Mouse (Mus musculus) spleen, postnatal 0 days (tissue): ENCODE measurements around the gene Wipf3. TPM values are rescaled to one million over a fixed set of nuclear protein-coding genes. Genes with fewer than 3 reads are reported as not detected.

ENCODE experiments used
- polyA plus RNA-seq: library from polyadenylated mRNA; unstranded; fragments of >200 nt; fragmentation: Nextera tagmentation; extraction: Ambion mirVana; gene quantifications from 2 replicates; pipeline ENCODE4 v1.2.1, GENCODE M21; 2015

Gene Wipf3
- polyA plus RNA-seq, result 0.78 TPM in 2 replicates

DNA sequence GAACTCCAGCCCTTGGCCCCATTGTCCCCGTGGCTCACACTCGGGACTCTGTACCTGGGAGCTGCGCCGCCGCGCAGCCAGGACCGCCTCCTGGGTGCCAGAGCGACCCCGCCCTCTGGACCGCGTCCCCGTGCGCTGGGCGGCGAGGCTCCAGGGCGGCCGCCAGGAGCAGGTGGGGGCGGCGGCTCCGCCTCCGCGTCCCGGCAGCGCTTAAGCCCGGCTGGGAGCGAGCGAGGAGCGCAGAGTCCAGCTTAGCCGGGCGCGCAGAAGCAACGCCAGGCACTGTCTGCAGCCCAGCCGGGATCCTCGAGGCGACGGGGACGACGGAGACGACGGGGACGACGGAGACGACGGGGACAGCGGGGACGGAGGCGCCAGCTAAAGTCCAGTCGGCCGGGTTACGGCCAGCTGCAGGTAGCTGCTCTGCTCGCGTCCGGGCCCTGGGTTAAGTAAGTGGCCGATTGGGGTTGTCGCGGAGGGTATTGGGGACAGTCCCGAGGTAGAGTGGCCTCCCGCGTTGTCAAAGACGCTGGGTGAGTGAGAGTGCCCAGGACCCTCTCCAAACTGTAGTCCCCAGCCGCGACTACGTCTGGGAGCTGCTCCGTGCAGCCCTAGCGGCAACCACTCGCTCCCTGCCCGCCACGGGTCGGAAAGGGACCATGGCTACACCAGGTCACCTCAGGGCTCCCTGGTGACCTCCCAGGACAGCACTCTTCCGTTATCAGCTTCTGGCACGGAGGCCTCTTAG lies at the start of gene Wipf3:
TSS of gene Wipf3 (plus strand) at position 157 of the 748 bp plus-strand sequence.

Other genes with a start within 250 kb of the Wipf3 start
- gene Prr15, start 103.8 kb upstream of the Wipf3 start, polyA plus RNA-seq, result 4.3 and 4.4 TPM in 2 replicates
- 0.99 and 1.2 TPM in 2 replicates for gene Scrn1, start 136.9 kb downstream of the Wipf3 start, polyA plus RNA-seq
- 1.9 and 2.0 TPM in 2 replicates for gene Plekha8, start 165.5 kb downstream of the Wipf3 start, polyA plus RNA-seq
- gene Fkbp14, start 167.7 kb downstream of the Wipf3 start, polyA plus RNA-seq, result 4.6 and 7.0 TPM in 2 replicates